Mouse (Mus musculus) ES-E14 (cell line): ENCODE results near the gene Poln.

Experiments
- CHD2 ChIP-seq: IDR thresholded peaks from 2 replicates; pipeline ENCODE4 v1.6.1; 2014; ENCODE audit warnings: mild to moderate bottlenecking, low read depth, low read length, inconsistent platforms
- HCFC1 ChIP-seq: IDR thresholded peaks from 2 replicates; pipeline ENCODE4 v1.6.1; 2012; ENCODE audit warnings: low read length, inconsistent platforms, borderline replicate concordance; ENCODE audit not compliant: insufficient read depth
- ZC3H11A ChIP-seq: IDR thresholded peaks from 2 replicates; pipeline ENCODE4 v1.6.1; 2012; ENCODE audit warnings: low read depth, mild to moderate bottlenecking, inconsistent platforms, low read length, borderline replicate concordance

DNA sequence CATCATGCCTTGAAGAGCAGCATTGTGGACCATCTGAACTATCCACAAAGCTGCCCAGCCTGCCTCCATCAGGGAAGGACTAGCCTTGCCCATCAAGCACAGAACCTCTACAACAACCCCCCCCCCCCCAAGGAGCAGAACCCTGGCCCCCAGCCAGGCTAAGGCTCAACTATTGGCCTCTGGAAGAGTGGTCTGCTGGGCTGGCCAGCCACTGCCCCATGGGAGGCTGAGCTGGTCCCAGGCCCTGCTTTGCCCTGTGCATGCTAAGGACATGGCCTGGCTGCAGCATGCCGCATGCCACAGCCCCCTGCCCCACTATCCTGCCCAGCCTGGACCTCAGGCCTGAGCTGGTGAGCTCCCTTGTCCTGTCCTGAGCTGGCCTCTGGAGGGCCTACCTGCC, 167.8 kb downstream of the Poln start:
- TF ChIP-seq ZC3H11A (no peak), CHD2 (no peak), HCFC1 (no peak)
